Mouse (Mus musculus) naive thymus-derived CD4-positive, alpha-beta T cell, adult 2 months (primary cell): Measurements from ENCODE around the gene Gnb1.
"Not testable (repeated sequence)": the region's sequence is repeated elsewhere in the genome, so short reads cannot be mapped to it uniquely, and the experiment has no call there.

ENCODE experiments used
- DNase-seq: peaks from one replicate; pipeline ENCODE4 v3.0.0-alpha.2; 2011; ENCODE audit warnings: low read depth

Gnb1 gene

DNA sequence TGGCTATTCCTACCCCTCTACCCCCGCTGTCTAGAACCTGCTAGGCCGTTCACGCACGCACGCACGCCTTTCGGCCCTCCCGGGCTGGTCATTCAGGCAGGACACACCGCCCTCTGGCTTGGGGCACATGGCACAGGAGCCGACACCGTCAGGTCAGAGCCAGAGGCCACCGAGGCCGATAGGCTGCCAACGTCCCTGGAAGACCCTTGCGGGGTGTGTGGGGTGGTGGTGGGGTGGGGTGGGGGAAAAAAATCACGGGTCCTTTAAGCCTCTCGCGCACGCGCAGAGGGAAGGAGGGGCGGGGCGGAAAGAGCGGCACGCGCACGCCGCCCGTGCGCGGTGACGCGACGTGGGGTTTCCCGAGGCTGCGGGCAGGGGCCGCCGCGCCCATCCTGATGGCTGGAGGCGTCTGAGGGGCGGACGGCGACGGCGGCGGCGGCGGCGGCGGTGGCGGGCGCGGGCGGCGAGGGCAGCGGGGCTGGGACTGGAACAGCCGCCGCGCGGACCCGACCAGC, at the start of gene Gnb1:
TSS of gene Gnb1 (plus strand) at position 372 of the 515 bp plus-strand sequence.
- peak; percentile 97 for DNase-seq

DNA sequence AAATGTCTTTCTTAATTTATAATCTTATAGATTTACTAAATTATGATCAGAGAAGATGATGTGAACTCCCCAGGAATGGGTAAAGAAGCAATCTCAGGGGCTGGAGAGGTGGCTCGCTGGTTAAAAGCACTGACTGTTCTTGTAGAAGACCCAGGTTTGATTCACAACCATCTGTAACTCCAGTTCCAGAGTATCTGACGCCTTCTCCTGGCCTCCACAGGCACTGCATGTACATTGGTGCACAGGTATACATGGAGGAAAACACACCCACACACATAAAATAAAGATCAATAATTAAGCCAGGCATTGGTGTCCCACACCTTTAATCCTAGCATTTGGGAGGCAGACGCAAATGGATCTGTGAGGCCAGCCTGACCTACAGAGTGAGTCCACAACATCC, 48.4 kb upstream of the Gnb1 start:
- no peak for DNase-seq

DNA sequence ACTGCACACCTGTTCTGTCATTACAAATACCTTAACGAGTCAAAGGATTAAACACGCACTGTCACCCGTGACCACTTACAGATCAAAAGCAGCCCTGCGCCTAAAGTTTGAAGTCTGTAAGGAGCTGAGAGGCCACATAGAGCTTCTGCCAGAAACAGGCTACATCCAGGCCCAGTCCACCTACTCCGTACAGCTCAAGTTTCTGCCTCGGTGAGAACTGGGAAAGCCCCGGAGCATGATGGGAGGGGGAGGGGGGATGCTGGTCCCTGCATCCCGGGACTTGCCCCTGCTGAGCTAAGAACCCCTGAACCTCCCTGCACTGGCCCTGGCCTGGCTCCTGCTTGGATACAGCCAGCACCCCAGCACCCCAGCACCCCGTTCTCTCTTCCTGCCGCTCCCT, 39.6 kb upstream of the Gnb1 start:
- no peak for DNase-seq

DNA sequence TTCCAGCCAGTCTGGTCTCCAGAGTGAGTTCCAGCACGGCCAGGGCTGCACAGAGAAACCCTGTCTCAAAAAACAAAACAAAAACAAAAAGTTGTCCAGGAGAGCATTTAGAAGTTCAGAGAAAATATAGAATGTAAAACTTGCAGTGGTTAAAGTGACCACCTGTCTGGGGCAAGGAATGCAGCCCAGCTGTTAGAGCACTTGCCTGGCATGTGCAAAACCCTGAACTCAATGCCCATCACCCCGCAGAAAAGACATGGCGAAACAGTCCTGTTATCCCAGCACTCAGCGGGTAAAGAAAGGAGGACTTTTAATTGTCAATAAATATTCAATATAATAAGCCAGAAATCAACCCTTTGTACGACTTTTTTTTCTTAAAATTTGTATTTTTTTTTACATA, 32.6 kb upstream of the Gnb1 start:
- no peak for DNase-seq

- no peak for DNase-seq
Measured at GRCm38 (mm10) chr4:155463050-155463449, 28.1 kb upstream of the Gnb1 start.

GRCm38 (mm10) chr4:155463611-155464010, 27.6 kb upstream of the Gnb1 start:
- no peak for DNase-seq

- no peak for DNase-seq
Measured at GRCm38 (mm10) chr4:155464061-155464460, 27.1 kb upstream of the Gnb1 start.

DNA sequence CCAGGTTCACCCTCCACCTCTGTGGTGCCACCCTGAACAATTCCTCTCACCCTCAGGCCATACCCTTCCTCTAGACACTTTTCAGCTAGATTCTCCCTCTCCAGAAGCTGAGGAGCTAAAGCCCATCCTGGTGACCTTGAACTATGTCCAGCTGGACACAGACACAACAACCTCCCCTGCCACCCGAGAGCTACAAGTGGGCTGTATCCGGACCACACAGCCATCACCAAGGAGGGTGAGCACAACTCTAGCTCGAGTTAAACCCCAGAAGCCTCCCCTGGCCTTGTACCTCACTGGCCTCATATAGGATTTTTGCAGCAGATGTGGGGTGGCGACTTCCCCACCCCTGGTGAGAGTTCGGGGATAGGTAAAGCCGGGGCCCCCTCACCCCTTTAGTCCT, 25.6 kb upstream of the Gnb1 start:
- no peak for DNase-seq

GRCm38 (mm10) chr4:155466080-155466479, 25.1 kb upstream of the Gnb1 start:
- no peak for DNase-seq

DNA sequence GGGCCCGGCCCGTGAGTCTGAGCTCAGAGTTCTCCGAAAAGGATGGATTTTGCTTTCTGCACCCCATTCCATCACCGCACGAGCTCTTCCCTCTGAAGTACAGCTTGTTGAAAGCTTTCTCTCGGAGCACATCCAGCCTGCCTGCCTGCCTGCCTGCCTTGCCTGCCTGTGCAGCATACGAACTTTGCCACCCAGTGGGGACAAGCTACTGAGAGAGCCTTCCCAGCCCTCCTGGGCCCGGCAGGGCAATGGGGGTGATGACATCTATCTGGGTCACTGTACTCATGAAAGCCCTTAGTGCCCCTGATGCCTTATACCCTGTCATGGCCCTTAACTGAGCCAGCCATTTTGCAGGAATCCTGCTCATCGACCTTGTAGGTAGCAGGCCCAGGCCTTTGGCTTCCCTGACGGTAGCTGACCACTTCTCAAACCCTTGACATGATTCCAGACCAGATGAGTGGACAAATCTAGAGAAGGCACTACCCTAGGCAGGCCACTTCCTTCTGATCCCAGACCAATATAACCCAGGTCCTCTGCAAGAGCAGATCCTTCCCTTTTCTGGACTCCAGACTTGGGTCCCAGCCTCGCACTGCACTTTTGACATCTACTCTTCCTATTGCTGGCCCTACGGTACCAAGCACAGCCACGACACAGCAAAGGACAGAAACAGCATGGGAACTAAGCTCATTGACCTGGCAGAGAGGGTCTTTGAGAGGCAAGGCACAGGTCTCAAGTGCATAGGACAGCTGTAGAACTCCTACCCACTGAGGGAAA, 23.7 kb upstream of the Gnb1 start:
- DNase-seq: no peak

DNA sequence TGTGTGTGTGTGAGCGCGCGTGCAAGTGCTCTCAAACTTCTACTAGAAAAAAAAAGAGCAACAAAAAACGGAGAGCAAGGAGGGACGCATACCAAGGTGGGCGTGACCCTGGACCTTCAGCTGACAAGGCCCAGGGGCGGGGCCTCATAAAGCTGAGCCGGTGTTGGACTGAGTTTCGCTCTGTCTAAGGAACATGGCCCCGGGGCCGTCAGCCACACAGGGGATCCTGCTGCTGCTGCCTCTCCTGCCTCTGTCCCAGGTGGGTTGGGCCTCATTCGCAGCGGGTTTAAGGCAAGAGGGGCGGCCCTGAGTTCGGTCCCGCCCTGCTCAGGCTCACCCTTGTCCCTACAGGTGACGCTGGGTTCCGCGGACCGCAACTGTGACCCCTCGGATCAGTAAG, 22.2 kb upstream of the Gnb1 start, which contains the start of gene Tmem52:
TSS of gene Tmem52 (plus strand) at position 163 of the 400 bp plus-strand sequence.
- DNase-seq: peak; percentile 44

- DNase-seq: no peak
Measured at GRCm38 (mm10) chr4:155469590-155470262, 21.4 kb upstream of the Gnb1 start.

- no peak for DNase-seq
Measured at GRCm38 (mm10) chr4:155470263-155470953, 20.8 kb upstream of the Gnb1 start.

DNA sequence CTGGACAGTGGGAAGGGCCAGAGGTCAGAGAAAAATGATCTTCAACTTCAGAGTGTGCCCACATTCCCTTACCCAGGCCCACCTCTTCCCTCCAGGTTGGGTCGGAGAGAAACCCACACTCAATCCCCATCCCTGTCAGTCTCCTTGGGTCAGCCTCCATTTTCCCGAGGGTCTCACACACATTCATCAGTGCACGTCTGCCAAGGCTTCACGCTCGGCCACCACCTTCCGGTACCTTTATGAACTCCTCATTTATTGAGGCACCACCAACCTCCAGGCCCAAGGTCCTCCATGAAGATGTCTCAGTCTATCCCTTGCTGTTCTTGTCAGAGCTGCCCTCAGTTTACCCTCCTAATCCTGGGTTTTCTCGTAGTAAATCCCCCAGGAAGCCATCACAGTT, 20.2 kb upstream of the Gnb1 start:
- no peak for DNase-seq

GRCm38 (mm10) chr4:155471406-155471805, 19.8 kb upstream of the Gnb1 start:
- DNase-seq: no peak

DNA sequence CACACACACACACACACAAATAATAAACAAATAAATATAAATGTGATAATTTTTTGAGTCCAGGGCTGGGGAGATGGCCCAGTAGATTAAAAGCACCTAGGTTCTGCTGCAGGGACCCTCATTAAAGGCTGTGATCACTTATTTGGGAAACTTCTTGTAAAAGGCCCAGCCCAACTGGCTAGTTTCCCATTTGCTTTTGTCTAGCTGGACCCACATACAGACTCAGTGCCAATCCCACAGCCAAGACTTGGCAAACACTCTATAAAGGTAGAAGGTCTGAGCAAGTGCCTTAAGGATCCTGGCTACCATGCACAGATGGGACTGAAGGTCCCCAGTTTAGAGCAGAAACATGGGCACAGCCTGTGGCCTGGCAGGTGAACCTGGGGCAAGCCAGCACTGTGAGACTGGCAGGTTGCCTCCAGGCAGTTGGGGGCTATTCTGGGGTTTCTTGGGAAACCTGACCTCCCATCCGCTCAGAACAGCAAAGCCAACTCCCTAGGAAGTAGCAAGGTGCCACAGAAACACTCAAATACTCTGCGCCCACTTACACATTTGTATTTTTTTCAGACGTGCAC, 18.4 kb upstream of the Gnb1 start:
- DNase-seq: no peak

DNA sequence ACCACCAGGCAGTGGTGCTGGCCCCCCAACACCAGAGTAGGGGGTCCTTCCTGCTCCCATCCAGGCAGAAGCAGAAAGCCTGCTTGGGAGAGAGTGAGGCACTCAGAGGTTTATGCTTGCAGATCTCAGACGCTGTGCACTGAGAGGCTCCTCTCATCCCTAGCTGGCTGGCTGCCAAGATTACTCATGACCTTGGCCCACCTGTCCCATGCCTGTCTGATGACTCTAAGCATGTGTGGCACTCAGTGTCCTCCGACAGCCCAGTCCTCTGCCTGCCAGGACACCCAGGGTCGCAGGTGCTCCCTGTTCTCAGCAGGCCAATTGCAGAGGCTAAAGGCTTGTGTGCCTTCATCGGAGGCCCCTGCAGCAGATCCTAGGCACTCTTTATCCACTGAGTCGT, 17.8 kb upstream of the Gnb1 start:
- no peak for DNase-seq

DNA sequence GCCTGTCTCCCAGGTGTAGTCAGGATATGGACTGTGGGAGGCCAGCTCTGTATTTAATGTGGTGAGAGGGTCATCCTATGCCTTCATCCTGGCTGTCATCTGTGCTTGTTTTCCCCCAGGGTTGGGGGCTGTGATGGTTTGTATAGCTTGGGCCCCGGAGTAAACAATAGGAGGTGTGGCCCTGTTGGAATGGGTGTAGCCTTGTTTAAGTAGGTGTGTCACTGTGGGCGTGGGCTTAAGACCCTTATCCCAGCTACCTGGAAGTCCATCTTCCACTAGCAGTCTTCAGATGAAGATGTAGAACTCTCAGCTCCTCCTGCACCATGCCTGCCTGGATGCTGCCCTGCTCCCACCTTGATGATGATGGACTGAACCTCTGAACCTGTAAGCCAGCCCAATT, 17.4 kb upstream of the Gnb1 start:
- not testable (repeated sequence) for DNase-seq

DNA sequence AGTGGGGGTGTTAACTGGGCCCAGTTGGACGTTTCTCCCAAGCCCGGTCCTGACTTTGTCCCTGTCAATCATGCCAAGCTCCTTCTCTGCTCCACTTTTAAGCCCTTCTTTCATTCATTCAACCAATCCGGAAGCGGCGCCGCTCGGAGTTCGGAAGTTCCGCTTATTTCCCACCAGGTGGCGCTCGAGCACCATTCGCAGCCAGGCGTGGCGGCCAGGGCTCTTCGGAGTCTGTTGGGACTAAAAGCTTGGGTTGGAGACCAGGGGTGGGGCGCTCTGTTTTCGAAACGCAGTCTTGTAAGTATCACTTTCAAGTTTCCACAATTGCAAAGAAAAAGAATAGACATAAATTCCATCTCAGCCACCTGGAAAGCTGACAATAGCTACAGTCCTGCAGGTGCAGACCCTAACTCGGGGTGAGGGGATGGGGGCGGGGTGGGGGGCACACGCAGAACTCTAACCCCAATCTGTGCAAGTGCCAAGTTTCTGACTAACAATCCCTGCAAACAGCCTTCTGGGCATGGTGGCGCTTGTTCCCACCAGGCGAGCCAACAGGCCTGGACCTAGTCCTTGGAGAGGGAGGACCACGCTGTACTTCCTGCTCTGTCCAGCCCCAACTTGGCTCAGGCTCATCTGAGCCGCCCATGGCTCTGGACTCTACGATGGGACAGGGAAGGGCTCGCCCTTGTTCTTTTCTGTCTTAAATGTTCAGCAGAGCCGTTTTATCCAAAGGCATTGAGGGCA, 9.6 kb upstream of the Gnb1 start:
- peak; percentile 91 for DNase-seq

- no peak for DNase-seq
Measured at GRCm38 (mm10) chr4:155482125-155482480, 9.1 kb upstream of the Gnb1 start.

- DNase-seq: no peak
Measured at GRCm38 (mm10) chr4:155482733-155483540, 8.2 kb upstream of the Gnb1 start.
